Comparison of ENCODE assay signal across 8 mouse cellular contexts in the genomic region with DNA sequence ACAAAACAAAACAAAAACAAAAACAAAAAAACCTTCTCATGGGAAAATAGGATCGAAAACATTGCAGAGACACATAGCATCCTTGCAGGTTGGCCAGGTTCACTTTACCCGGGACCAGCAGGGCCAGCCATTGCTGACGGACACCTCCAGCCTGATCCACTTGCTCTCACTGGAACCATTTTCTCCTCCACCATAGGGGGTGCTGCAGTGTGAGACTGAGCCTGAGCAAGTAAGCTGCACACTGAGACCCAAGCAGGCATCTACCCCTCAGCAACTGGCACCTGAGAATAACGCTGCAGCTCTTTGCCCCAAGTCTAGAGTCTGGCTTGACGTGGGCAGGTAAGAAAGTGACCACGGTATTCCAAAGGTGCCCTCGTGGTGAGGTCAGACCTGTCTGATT. TPM values are rescaled to one million over a fixed set of nuclear protein-coding genes. Genes with fewer than 3 reads are reported as not detected.
DNase-seq lines count a peak whose midpoint lies in the region; ATAC-seq and TF ChIP-seq lines count a peak whose summit lies in the region.

No protein-coding gene starts in this region.

- no peak for TF ChIP-seq POLR2A in cortical plate, adult 2 months (IDR thresholded peaks at IDR 0.05; ENCODE audit: extremely low read depth, insufficient read depth, low read length)

- peak; percentile 17; the same call in 1 of the 2 replicates for TF ChIP-seq CTCF in cortical plate, adult 2 months (IDR thresholded peaks at IDR 0.05; ENCODE audit: extremely low read depth, insufficient read depth, low read length)
- TF ChIP-seq CTCF in midbrain, postnatal 0 days (IDR thresholded peaks at IDR 0.05), result peak; percentile 49

- H3K4me2 ChIP-seq in kidney, embryonic 15.5 days, result peak overlapping the region; percentile 85; the same call in 1 of the 2 replicates
- no peak overlapping the region for H3K4me2 ChIP-seq in midbrain, postnatal 0 days (ENCODE audit: low read depth, low read length, poor library complexity, severe bottlenecking)

- no peaks in the 10 kb centered on the region for H3K27me3 ChIP-seq in kidney, embryonic 15.5 days
- H3K27me3 ChIP-seq in midbrain, postnatal 0 days (ENCODE audit: insufficient read depth, low read length), result no peaks in the 10 kb centered on the region

- H3K36me3 ChIP-seq in kidney, embryonic 15.5 days, result 0 out of 2 replicates have a peak, but pooled peaks cover 3% of the 10 kb centered on the region
- H3K36me3 ChIP-seq in midbrain, postnatal 0 days (ENCODE audit: insufficient read depth, low read length), result 0 out of 2 replicates have a peak, but pooled peaks cover 2% of the 10 kb centered on the region

- no peak overlapping the region for H3K27ac ChIP-seq in kidney, embryonic 15.5 days
- H3K27ac ChIP-seq in cortical plate, adult 2 months (ENCODE audit: insufficient read depth, low read length), result no peak overlapping the region
- H3K27ac ChIP-seq in midbrain, postnatal 0 days (ENCODE audit: low read depth, low read length), result no peak overlapping the region

- no peak for ATAC-seq in kidney, embryonic 15.5 days (replicated peaks; ENCODE audit: low FRiP score)
- no peak for ATAC-seq in midbrain, postnatal 0 days (ENCODE audit: low FRiP score)

- WGBS in kidney, embryonic 15.5 days, result 78% methylated on average over 7 of the region's 7 CpGs
- WGBS in midbrain, postnatal 0 days, result 85% methylated on average over 7 of the region's 7 CpGs

- H3K4me1 ChIP-seq in kidney, embryonic 15.5 days, result peaks cover 26% of the 10 kb centered on the region
- peaks cover 9% of the 10 kb centered on the region; the same call in 1 of the 2 replicates for H3K4me1 ChIP-seq in cortical plate, adult 2 months (ENCODE audit: control insufficient read depth, insufficient read depth, low read length)
- peaks cover 19% of the 10 kb centered on the region; the same call in 1 of the 2 replicates for H3K4me1 ChIP-seq in midbrain, postnatal 0 days (ENCODE audit: insufficient read depth, low read length)

- DNase-seq in kidney, postnatal 10 days, result no peak
- peak; percentile 65 for DNase-seq in ES-CJ7 (ENCODE audit: low read depth, low spot score)
- DNase-seq in midbrain, postnatal 0 days (ENCODE audit: low spot score), result no peak
- no peak for DNase-seq in urinary bladder, postnatal 36 days (ENCODE audit: low spot score in 2 of 2)
- no peak for DNase-seq in heart, postnatal 36 days
- no peak for DNase-seq in adrenal gland, adult 2 months

- no peak overlapping the region for H3K4me3 ChIP-seq in kidney, embryonic 15.5 days (replicated peaks)
- no peak overlapping the region; the same call in 1 of the 2 replicates for H3K4me3 ChIP-seq in cortical plate, adult 2 months (ENCODE audit: insufficient read depth, low read length)
- H3K4me3 ChIP-seq in midbrain, postnatal 0 days (ENCODE audit: low read depth, low read length), result no peak overlapping the region

- H3K9ac ChIP-seq in kidney, embryonic 15.5 days, result no peak overlapping the region
- no peak overlapping the region for H3K9ac ChIP-seq in midbrain, postnatal 0 days (replicated peaks; ENCODE audit: low read length, poor library complexity, severe bottlenecking)

- no peaks in the 10 kb centered on the region for H3K9me3 ChIP-seq in kidney, embryonic 15.5 days (replicated peaks)
- H3K9me3 ChIP-seq in midbrain, postnatal 0 days (ENCODE audit: low read length), result no peaks in the 10 kb centered on the region

- intact Hi-C loops in heart, postnatal 36 days (cut with DNase I), result loop anchor here (10.0 kb wide), 1 partner anchor 175 kb away; a partner anchor contains a TSS

RNA-seq across cellular contexts. Expression of a gene that starts 1.6 kb away (rescaled TPM):
- polyA plus RNA-seq in kidney, embryonic 15.5 days (2015; fragmentation: Nextera tagmentation; extraction: Ambion mirVana), result 46.7 and 47.0 TPM in 2 replicates
- 41.3 and 42.6 TPM in 2 replicates for polyA plus RNA-seq in cortical plate, adult 2 months (2012; rRNA removed)
- 64.8 and 76.5 TPM in 2 replicates for total RNA-seq in midbrain, postnatal 0 days (2014; rRNA removed)
- polyA plus RNA-seq in midbrain, postnatal 0 days (2015; fragmentation: Nextera tagmentation; extraction: Ambion mirVana), result 64.0 and 66.5 TPM in 2 replicates
- 10 to 100 TPM; 16.7 to 17.4 TPM for total RNA-seq in heart, postnatal 36 days (2021)
- total RNA-seq in adrenal gland, adult 2 months (2021), result 10 to 100 TPM; 36.4 to 43.3 TPM
- 14.6 and 16.6 TPM in 2 replicates for polyA plus RNA-seq in adrenal gland, adult 2 months (2012; rRNA removed)

RNA-seq across cellular contexts. Expression of a gene that starts 1.8 kb away (rescaled TPM):
- 25.2 and 28.1 TPM in 2 replicates for polyA plus RNA-seq in kidney, embryonic 15.5 days (2015; fragmentation: Nextera tagmentation; extraction: Ambion mirVana)
- polyA plus RNA-seq in cortical plate, adult 2 months (2012; rRNA removed), result 18.5 and 21.1 TPM in 2 replicates
- total RNA-seq in midbrain, postnatal 0 days (2014; rRNA removed), result 22.5 and 25.4 TPM in 2 replicates
- 35.2 and 35.7 TPM in 2 replicates for polyA plus RNA-seq in midbrain, postnatal 0 days (2015; fragmentation: Nextera tagmentation; extraction: Ambion mirVana)
- total RNA-seq in heart, postnatal 36 days (2021), result 1 to 10 TPM; 3.6 to 5.6 TPM
- 10 to 100 TPM in 1 of 2 experiments, 1 to 10 TPM in 1; 9.2 to 10.7 TPM for total RNA-seq in adrenal gland, adult 2 months (2021)
- 12.8 and 13.9 TPM in 2 replicates for polyA plus RNA-seq in adrenal gland, adult 2 months (2012; rRNA removed)

RNA-seq across cellular contexts. Expression of a gene that starts 31.5 kb away (rescaled TPM):
- 4.9 TPM in 2 replicates for polyA plus RNA-seq in kidney, embryonic 15.5 days (2015; fragmentation: Nextera tagmentation; extraction: Ambion mirVana)
- polyA plus RNA-seq in cortical plate, adult 2 months (2012; rRNA removed), result 1.1 and 1.7 TPM in 2 replicates
- 1.2 TPM in 1 of 2 replicates, not detected in the other for total RNA-seq in midbrain, postnatal 0 days (2014; rRNA removed)
- 0.25 and 0.26 TPM in 2 replicates for polyA plus RNA-seq in midbrain, postnatal 0 days (2015; fragmentation: Nextera tagmentation; extraction: Ambion mirVana)
- 1 to 10 TPM in 1 of 2 experiments, under 1 TPM in 1; 0.75 to 1.6 TPM for total RNA-seq in heart, postnatal 36 days (2021)
- under 1 TPM; 0.28 to 0.43 TPM for total RNA-seq in adrenal gland, adult 2 months (2021)
- 1.0 and 1.6 TPM in 2 replicates for polyA plus RNA-seq in adrenal gland, adult 2 months (2012; rRNA removed)

RNA-seq across cellular contexts. Expression of a gene that starts 57.0 kb away (rescaled TPM):
- 28.4 and 32.3 TPM in 2 replicates for polyA plus RNA-seq in kidney, embryonic 15.5 days (2015; fragmentation: Nextera tagmentation; extraction: Ambion mirVana)
- polyA plus RNA-seq in cortical plate, adult 2 months (2012; rRNA removed), result 61.1 and 64.2 TPM in 2 replicates
- total RNA-seq in midbrain, postnatal 0 days (2014; rRNA removed), result 87.6 and 88.0 TPM in 2 replicates
- polyA plus RNA-seq in midbrain, postnatal 0 days (2015; fragmentation: Nextera tagmentation; extraction: Ambion mirVana), result 30.1 and 31.4 TPM in 2 replicates
- 10 to 100 TPM; 68.7 to 73.6 TPM for total RNA-seq in heart, postnatal 36 days (2021)
- 10 to 100 TPM; 34.1 to 56.7 TPM for total RNA-seq in adrenal gland, adult 2 months (2021)
- polyA plus RNA-seq in adrenal gland, adult 2 months (2012; rRNA removed), result 37.6 and 49.4 TPM in 2 replicates
